28 mouse cellular contexts compared by ENCODE assay signal in the genomic region with DNA sequence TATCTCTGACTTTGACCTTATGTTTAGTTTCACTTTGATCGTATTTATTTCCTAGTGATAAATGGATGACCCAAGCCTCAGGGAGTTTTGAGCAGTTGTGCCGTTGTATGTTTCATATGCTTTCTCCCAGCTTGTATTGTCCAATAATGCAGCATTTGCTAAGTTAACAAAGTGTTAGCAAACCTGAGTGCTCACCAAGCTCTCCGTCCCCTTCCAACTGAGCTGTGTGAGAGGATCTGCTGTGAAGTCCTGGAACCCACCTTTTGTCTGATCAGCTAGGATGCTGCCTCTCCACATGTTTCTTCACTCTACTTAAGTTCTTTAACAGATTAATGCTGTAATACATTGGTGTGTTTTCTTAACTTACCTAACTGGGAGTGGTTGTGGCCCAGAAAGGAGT.
"Had no signal": no experiment of that assay in that cellular context is flagged by ENCODE, and none has a peak within 500 bp of the region (broad histone marks: within the 10 kb centered on the region; RNA-seq: fewer than 3 reads in every experiment).

No protein-coding gene starts in this region.

- H3K4me3 ChIP-seq: embryonic facial prominence, embryonic 10.5 days; embryonic facial prominence, embryonic 12.5 days; embryonic facial prominence, embryonic 13.5 days; embryonic facial prominence, embryonic 15.5 days; erythroblast, embryonic 14.5 days; forebrain, embryonic 10.5 days; forebrain, embryonic 12.5 days; forebrain, embryonic 13.5 days; forebrain, embryonic 15.5 days; gastrocnemius, adult 2 months had no signal

- ATAC-seq: forebrain, embryonic 13.5 days; forebrain, embryonic 14.5 days; forebrain, embryonic 15.5 days; forebrain, embryonic 16.5 days; forebrain, postnatal 0 days had no signal

- DNase-seq: cerebellum, adult 18-20 months; cerebellum, adult 2 months; cerebellum, adult 8-10 months; cerebellum, adult 9-10 months; cerebellum, adult 9-11 months; cerebellum, postnatal 10 days; cerebellum, postnatal 14 days; cerebellum, postnatal 25 days; cerebellum, postnatal 36 days; embryo, embryonic 11 days; forebrain, postnatal 0 days; gastrocnemius, adult 2 months; gastrocnemius, postnatal 10 days; gastrocnemius, postnatal 14 days; gastrocnemius, postnatal 25 days; gastrocnemius, postnatal 36 days; heart, adult 18-20 months had no signal

- H3K27ac ChIP-seq: embryonic facial prominence, embryonic 10.5 days; embryonic facial prominence, embryonic 12.5 days; embryonic facial prominence, embryonic 13.5 days; embryonic facial prominence, embryonic 15.5 days; forebrain, embryonic 10.5 days; forebrain, embryonic 12.5 days; forebrain, embryonic 13.5 days; forebrain, embryonic 15.5 days; gastrocnemius, adult 2 months had no signal

- H3K4me2 ChIP-seq: embryonic facial prominence, embryonic 12.5 days; embryonic facial prominence, embryonic 13.5 days; embryonic facial prominence, embryonic 15.5 days; forebrain, embryonic 12.5 days; forebrain, embryonic 13.5 days; forebrain, embryonic 15.5 days had no signal

- H3K9me3 ChIP-seq: embryonic facial prominence, embryonic 10.5 days; embryonic facial prominence, embryonic 12.5 days; embryonic facial prominence, embryonic 13.5 days; embryonic facial prominence, embryonic 15.5 days; forebrain, embryonic 10.5 days; forebrain, embryonic 12.5 days; forebrain, embryonic 13.5 days; forebrain, embryonic 15.5 days had no signal

- H3K36me3 ChIP-seq: embryonic facial prominence, embryonic 12.5 days; forebrain, embryonic 12.5 days; forebrain, embryonic 15.5 days had no signal

- H3K9ac ChIP-seq: embryonic facial prominence, embryonic 12.5 days; embryonic facial prominence, embryonic 13.5 days; embryonic facial prominence, embryonic 15.5 days; forebrain, embryonic 12.5 days; forebrain, embryonic 13.5 days; forebrain, embryonic 15.5 days; forebrain, postnatal 0 days had no signal

- H3K4me1 ChIP-seq: forebrain, embryonic 10.5 days; forebrain, embryonic 12.5 days; forebrain, embryonic 13.5 days; forebrain, embryonic 15.5 days had no signal

- H3K27me3 ChIP-seq: embryonic facial prominence, embryonic 12.5 days; embryonic facial prominence, embryonic 13.5 days; embryonic facial prominence, embryonic 15.5 days; forebrain, embryonic 12.5 days; forebrain, embryonic 13.5 days; forebrain, embryonic 15.5 days had no signal
